Mouse (Mus musculus) hindlimb bud, embryonic 11.5 days (tissue): ENCODE measurements around the gene Tsc22d2.

ENCODE experiments used
- DNase-seq: peaks from one replicate; pipeline ENCODE4 v3.0.0-alpha.2; 2012; ENCODE audit warnings: low read depth, low spot score; ENCODE audit errors: extremely low spot score

Gene Tsc22d2

GRCm38 (mm10) chr3:58513483-58513882, 99.0 kb downstream of the Tsc22d2 start:
- no peak for DNase-seq

GRCm38 (mm10) chr3:58515947-58516601, 101.6 kb downstream of the Tsc22d2 start:
- no peak for DNase-seq
